In genomic region chr4:139110858-139111257, GRCm38 (mm10) we compare ENCODE assay signal across 11 mouse cellular contexts. TPM values are rescaled to one million over a fixed set of nuclear protein-coding genes. Genes with fewer than 3 reads are reported as not detected.
DNase-seq lines count a peak whose midpoint lies in the region; ATAC-seq and TF ChIP-seq lines count a peak whose summit lies in the region.
"Had no signal": no experiment of that assay in that cellular context is flagged by ENCODE, and none has a peak within 500 bp of the region (broad histone marks: within the 10 kb centered on the region; RNA-seq: fewer than 3 reads in every experiment).

No protein-coding gene starts in this region.

- no peaks in the 10 kb centered on the region for H3K27me3 ChIP-seq in embryonic facial prominence, embryonic 14.5 days (replicated peaks; ENCODE audit: control insufficient read depth, insufficient read depth, low read length)
- H3K27me3 ChIP-seq in liver, embryonic 16.5 days (ENCODE audit: control insufficient read depth, insufficient read depth, low read depth, low read length) = no peaks in the 10 kb centered on the region

- WGBS in embryonic facial prominence, embryonic 14.5 days = 60% methylated on average over 3 of the region's 3 CpGs
- WGBS in liver, embryonic 16.5 days (ENCODE audit: insufficient replicate concordance) = 26% methylated on average over 3 of the region's 3 CpGs

- no peak overlapping the region for H3K9ac ChIP-seq in embryonic facial prominence, embryonic 14.5 days (ENCODE audit: low read depth, low read length)
- H3K9ac ChIP-seq in liver, embryonic 16.5 days (ENCODE audit: low read depth, low read length) = no peak overlapping the region

- no peak for DNase-seq in layer of hippocampus, adult 2 months (ENCODE audit: low spot score in 2 of 2)
- no peak for DNase-seq in layer of hippocampus, adult 11-12 months (ENCODE audit: low spot score)
- peak; percentile 60 for DNase-seq in embryonic facial prominence, embryonic 14.5 days (ENCODE audit: low spot score)
- peak; percentile 39 to 69 for DNase-seq in kidney, adult 8-10 months
- no peak for DNase-seq in retina, embryonic 14.5 days (ENCODE audit: low spot score)
- no peak for DNase-seq in urinary bladder, adult 18-20 months (ENCODE audit: low spot score in 2 of 2)
- DNase-seq: adrenal gland, adult 2 months; cerebellum, adult 8-10 months; heart, postnatal 10 days had no signal

- no peaks in the 10 kb centered on the region for H3K36me3 ChIP-seq in embryonic facial prominence, embryonic 14.5 days (ENCODE audit: control insufficient read depth, insufficient read depth, low read length)
- no peaks in the 10 kb centered on the region for H3K36me3 ChIP-seq in liver, embryonic 16.5 days (ENCODE audit: control insufficient read depth, insufficient read depth)

- TF ChIP-seq CTCF in layer of hippocampus, adult 2 months (conservative IDR thresholded peaks at IDR 0.05) = no peak

- no peaks in the 10 kb centered on the region for H3K9me3 ChIP-seq in embryonic facial prominence, embryonic 14.5 days (ENCODE audit: control insufficient read depth, low read length)
- H3K9me3 ChIP-seq in liver, embryonic 16.5 days (replicated peaks; ENCODE audit: control insufficient read depth, low read length) = no peaks in the 10 kb centered on the region
- H3K9me3 ChIP-seq: G1E had no signal

- no peak overlapping the region for H3K4me3 ChIP-seq in layer of hippocampus, adult 2 months
- no peak overlapping the region for H3K4me3 ChIP-seq in embryonic facial prominence, embryonic 14.5 days (ENCODE audit: low read depth, low read length)
- no peak overlapping the region for H3K4me3 ChIP-seq in liver, embryonic 16.5 days (ENCODE audit: low read depth, low read length)

- H3K4me1 ChIP-seq in embryonic facial prominence, embryonic 14.5 days (ENCODE audit: control insufficient read depth, insufficient read depth, low read length) = peaks cover 29% of the 10 kb centered on the region
- H3K4me1 ChIP-seq in liver, embryonic 16.5 days (ENCODE audit: control insufficient read depth, low read depth, low read length) = peaks cover 20% of the 10 kb centered on the region

- peak; percentile 24; the same call in 1 of the 2 replicates for ATAC-seq in embryonic facial prominence, embryonic 14.5 days (ENCODE audit: low read depth)
- no peak for ATAC-seq in liver, embryonic 16.5 days (ENCODE audit: low read depth)

- peak overlapping the region; percentile 72 for H3K27ac ChIP-seq in layer of hippocampus, adult 2 months
- H3K27ac ChIP-seq in embryonic facial prominence, embryonic 14.5 days (replicated peaks; ENCODE audit: low read depth, low read length) = peak overlapping the region; percentile 74
- peak overlapping the region; percentile 60; the same call in 1 of the 2 replicates for H3K27ac ChIP-seq in liver, embryonic 16.5 days (ENCODE audit: low read length)

- H3K4me2 ChIP-seq in embryonic facial prominence, embryonic 14.5 days (ENCODE audit: low read depth, low read length) = no peak overlapping the region
- peak overlapping the region; percentile 30 for H3K4me2 ChIP-seq in liver, embryonic 16.5 days (ENCODE audit: low read depth, low read length)

RNA-seq across cellular contexts. Expression of gene Nbl1, which starts 18.1 kb away (rescaled TPM):
- 10 to 100 TPM; 84.4 to 89.9 TPM for total RNA-seq in layer of hippocampus, adult 2 months (2021)
- 124 and 133 TPM in 2 replicates for polyA plus RNA-seq in embryonic facial prominence, embryonic 14.5 days (2014; fragmentation: Nextera tagmentation; extraction: Ambion mirVana)
- 1.6 and 2.5 TPM in 2 replicates for polyA plus RNA-seq in liver, embryonic 16.5 days (2015; fragmentation: Nextera tagmentation; extraction: Ambion mirVana)

RNA-seq across cellular contexts. Expression of gene Minos1, which starts 20.1 kb away (rescaled TPM):
- 100 to 1,000 TPM; 184 to 196 TPM for total RNA-seq in layer of hippocampus, adult 2 months (2021)
- polyA plus RNA-seq in embryonic facial prominence, embryonic 14.5 days (2014; fragmentation: Nextera tagmentation; extraction: Ambion mirVana) = 468 and 555 TPM in 2 replicates
- polyA plus RNA-seq in liver, embryonic 16.5 days (2015; fragmentation: Nextera tagmentation; extraction: Ambion mirVana) = 252 and 304 TPM in 2 replicates

RNA-seq across cellular contexts. Expression of gene Htr6, which starts 35.5 kb away (rescaled TPM):
- 1 to 10 TPM; 7.3 to 7.6 TPM for total RNA-seq in layer of hippocampus, adult 2 months (2021)
- 0.17 TPM in 1 of 2 replicates, not detected in the other for polyA plus RNA-seq in embryonic facial prominence, embryonic 14.5 days (2014; fragmentation: Nextera tagmentation; extraction: Ambion mirVana)
- polyA plus RNA-seq in liver, embryonic 16.5 days (2015; fragmentation: Nextera tagmentation; extraction: Ambion mirVana) = not detected in 2 replicates
- total RNA-seq: G1E; heart, postnatal 10 days had no signal
- polyA plus RNA-seq: G1E had no signal

Comparison
In these comparisons a context has a peak if more than half of its experiments do, and no peak if none do; other contexts are left out.
1. DNase-seq: peak in embryonic facial prominence, embryonic 14.5 days (single experiment) and kidney, adult 8-10 months (2 of 2); none in layer of hippocampus, adult 2 months (0 of 2), layer of hippocampus, adult 11-12 months (single experiment), retina, embryonic 14.5 days (single experiment) and urinary bladder, adult 18-20 months (0 of 2).
2. RNA of gene Nbl1, which starts 18.1 kb away (polyA plus RNA-seq): 124 to 133 TPM in embryonic facial prominence, embryonic 14.5 days; 1.6 to 2.5 TPM in liver, embryonic 16.5 days; every median in the first group is over 10 times any median in the second.
3. Peak in every context shown above with its lines, with median percentiles within 50 percentile points of each other: H3K27ac ChIP-seq.